Mouse (Mus musculus) ES-E14 (cell line): Measurements from ENCODE around the gene Zfp831.

Experiments used
- CHD2 ChIP-seq: IDR thresholded peaks from 2 replicates; pipeline ENCODE4 v1.6.1; 2014; ENCODE audit warnings: mild to moderate bottlenecking, low read depth, low read length, inconsistent platforms
- HCFC1 ChIP-seq: IDR thresholded peaks from 2 replicates; pipeline ENCODE4 v1.6.1; 2012; ENCODE audit warnings: low read length, inconsistent platforms, borderline replicate concordance; ENCODE audit not compliant: insufficient read depth
- MAFK ChIP-seq: IDR thresholded peaks from 2 replicates; pipeline ENCODE4 v1.6.1; 2014; ENCODE audit warnings: mild to moderate bottlenecking, low read depth, low read length, inconsistent platforms; ENCODE audit not compliant: insufficient read depth
- ZNF384 ChIP-seq: IDR thresholded peaks from 2 replicates; pipeline ENCODE4 v1.6.1; 2012; ENCODE audit warnings: low read depth, low read length, inconsistent platforms

- TF ChIP-seq MAFK: no peak
- TF ChIP-seq HCFC1: no peak
- TF ChIP-seq ZNF384: no peak
- TF ChIP-seq CHD2: no peak
Observed at GRCm38 (mm10) chr2:174712043-174712442, 68.7 kb downstream of the Zfp831 start.
